Mouse (Mus musculus) adrenal gland, adult 8-10 months (tissue): ENCODE measurements around the gene P4hb. TPM values are rescaled to one million over a fixed set of nuclear protein-coding genes. Genes with fewer than 3 reads are reported as not detected.
"Not testable (repeated sequence)": the region's sequence is repeated elsewhere in the genome, so short reads cannot be mapped to it uniquely, and the experiment has no call there.

ENCODE experiments used
- DNase-seq: peaks from one replicate; pipeline ENCODE4 v3.0.0; 2022
- total RNA-seq, 4 experiments: library from RNA; stranded (reverse); gene quantifications; 2 replicates each; pipeline ENCODE4 v1.2.4; 2022

P4hb gene
- total RNA-seq, 4 experiments from 2014 or later, result 439 to 580 (median 550) TPM

GRCm38 (mm10) chr11:120538955-120539284 lies 34.1 kb downstream of the P4hb start:
- no peak for DNase-seq

GRCm38 (mm10) chr11:120538485-120538884 lies 34.6 kb downstream of the P4hb start:
- DNase-seq, result no peak

- no peak for DNase-seq
Observed at GRCm38 (mm10) chr11:120535804-120536203, 37.2 kb downstream of the P4hb start.

GRCm38 (mm10) chr11:120535145-120535544 lies 37.9 kb downstream of the P4hb start:
- no peak for DNase-seq

GRCm38 (mm10) chr11:120534093-120534492 lies 39.0 kb downstream of the P4hb start:
- no peak for DNase-seq

GRCm38 (mm10) chr11:120531646-120532045 lies 41.4 kb downstream of the P4hb start:
- no peak for DNase-seq

GRCm38 (mm10) chr11:120530085-120530964 lies 42.7 kb downstream of the P4hb start, which contains the start of gene Gcgr:
Gene Gcgr, plus strand, starts transcription at chr11:120530699.
- no peak for DNase-seq

- no peak for DNase-seq
Observed at GRCm38 (mm10) chr11:120528903-120529302, 44.1 kb downstream of the P4hb start.

GRCm38 (mm10) chr11:120527690-120528354 lies 45.2 kb downstream of the P4hb start:
- DNase-seq, result no peak

GRCm38 (mm10) chr11:120525959-120526358 lies 47.1 kb downstream of the P4hb start:
- DNase-seq, result no peak

GRCm38 (mm10) chr11:120522581-120522980 lies 50.5 kb downstream of the P4hb start:
- DNase-seq, result no peak

GRCm38 (mm10) chr11:120520967-120521540 lies 52.0 kb downstream of the P4hb start:
- peak; percentile 31 for DNase-seq

- no peak for DNase-seq
Observed at GRCm38 (mm10) chr11:120520498-120520897, 52.6 kb downstream of the P4hb start.

- no peak for DNase-seq
Observed at GRCm38 (mm10) chr11:120519738-120520137, 53.3 kb downstream of the P4hb start.

GRCm38 (mm10) chr11:120518558-120518957 lies 54.5 kb downstream of the P4hb start:
- no peak for DNase-seq

GRCm38 (mm10) chr11:120518027-120518426 lies 55.0 kb downstream of the P4hb start:
- DNase-seq, result no peak

GRCm38 (mm10) chr11:120517147-120517546 lies 55.9 kb downstream of the P4hb start:
- no peak for DNase-seq

GRCm38 (mm10) chr11:120515611-120516010 lies 57.4 kb downstream of the P4hb start:
- peak; percentile 71 for DNase-seq

- DNase-seq, result not testable (repeated sequence)
Observed at GRCm38 (mm10) chr11:120514262-120514661, 58.8 kb downstream of the P4hb start.

GRCm38 (mm10) chr11:120512790-120513453 lies 60.1 kb downstream of the P4hb start:
- no peak for DNase-seq

- DNase-seq, result no peak
Observed at GRCm38 (mm10) chr11:120510375-120511030, 62.5 kb downstream of the P4hb start.
